Mouse (Mus musculus): ENCODE data around the gene Ager.

The Ager gene

GRCm38 (mm10) chr17:34648141-34648890 is 50.7 kb downstream of the Ager start:
- no peak for ATAC-seq (ENCODE audit: insufficient number of reproducible peaks, low FRiP score, low TSS enrichment)

DNA sequence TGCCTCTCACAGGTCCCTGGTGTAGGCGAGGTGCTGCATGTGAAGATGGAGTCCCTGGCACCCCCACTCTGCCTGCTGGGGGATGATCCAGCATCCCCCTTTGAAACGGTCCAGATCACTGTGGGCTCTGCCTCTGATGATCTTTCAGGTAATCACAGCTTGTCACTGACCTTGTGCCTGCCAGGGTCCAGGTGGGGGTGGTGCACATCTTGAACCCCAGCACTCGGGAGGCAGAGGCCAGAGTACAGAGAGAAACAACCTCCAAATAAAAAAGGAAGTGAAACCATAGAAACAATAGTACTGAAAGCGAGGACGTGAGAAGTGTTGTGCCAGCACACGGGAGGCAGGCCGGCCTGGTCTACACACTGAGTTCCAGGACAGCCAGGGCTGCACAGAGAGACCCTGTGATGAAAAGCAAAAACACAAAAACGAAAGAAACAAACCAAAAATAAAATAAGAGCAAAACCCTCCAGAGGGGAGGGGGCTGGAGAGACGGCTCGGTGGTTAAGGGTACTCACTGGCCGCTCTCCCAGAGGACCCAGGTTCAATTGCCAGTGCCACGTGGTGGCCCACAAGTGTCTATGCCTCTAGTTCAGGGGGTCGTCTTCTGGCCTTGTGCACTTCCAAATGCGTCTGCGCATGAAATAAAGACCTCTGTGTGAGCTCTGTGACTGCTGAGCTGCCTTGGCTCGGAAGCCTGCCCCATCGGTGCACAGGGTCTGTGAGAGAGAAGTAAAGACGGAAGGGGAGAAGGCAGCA is 51.6 kb downstream of the Ager start:
- no peak for ATAC-seq (ENCODE audit: insufficient number of reproducible peaks, low FRiP score, low TSS enrichment)

All from cerebellum, adult (tissue).